Mouse (Mus musculus) fat pad, adult 2 months (tissue): ENCODE results near the gene Ncoa3.
"Not testable (repeated sequence)": the region's sequence is repeated elsewhere in the genome, so short reads cannot be mapped to it uniquely, and the experiment has no call there.

ENCODE experiments used
- DNase-seq: peaks from one replicate; pipeline ENCODE4 v3.0.0-alpha.2; 2011; ENCODE audit warnings: low read depth, low spot score; ENCODE audit errors: extremely low read depth

The Ncoa3 gene

DNA sequence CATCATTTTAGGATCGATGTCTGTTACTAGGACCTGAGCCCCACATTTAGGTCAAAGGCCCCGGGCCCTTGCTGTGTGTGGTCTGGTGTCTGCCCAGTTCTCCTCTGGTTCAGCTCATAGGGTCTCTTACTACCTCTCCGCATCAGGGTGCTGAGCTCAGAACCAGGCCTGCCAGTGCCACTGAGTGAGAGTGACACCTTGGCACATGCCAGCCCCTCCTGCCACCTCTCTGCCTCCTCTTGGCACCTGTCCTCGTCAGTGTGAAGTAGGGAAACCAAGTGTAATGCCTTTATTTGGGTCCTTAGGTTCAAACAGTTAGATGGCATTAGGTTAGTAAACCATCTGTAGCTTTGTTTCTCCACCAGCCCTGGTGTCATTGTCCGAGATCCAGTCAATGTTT lies 79.0 kb downstream of the Ncoa3 start:
- DNase-seq: no peak

DNA sequence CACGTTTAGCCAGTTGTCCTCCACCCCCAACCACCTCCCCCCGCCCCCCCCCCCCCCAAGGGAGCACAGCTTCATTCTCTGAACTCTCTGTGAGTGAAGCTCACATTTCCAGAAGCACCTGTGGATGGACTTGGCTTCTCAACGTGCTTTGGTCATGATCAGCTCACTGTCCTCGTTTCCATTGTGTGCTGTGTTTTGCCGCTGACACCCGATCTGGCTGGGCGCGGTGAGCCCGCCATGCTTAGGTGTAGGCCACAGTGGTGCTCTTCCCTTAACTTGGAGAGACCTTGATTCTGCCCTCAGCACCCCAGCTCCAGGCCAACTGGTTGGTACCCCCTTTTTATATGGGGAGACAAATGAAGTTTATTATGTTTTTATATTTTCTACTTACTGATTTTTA lies 79.5 kb downstream of the Ncoa3 start:
- no peak for DNase-seq

DNA sequence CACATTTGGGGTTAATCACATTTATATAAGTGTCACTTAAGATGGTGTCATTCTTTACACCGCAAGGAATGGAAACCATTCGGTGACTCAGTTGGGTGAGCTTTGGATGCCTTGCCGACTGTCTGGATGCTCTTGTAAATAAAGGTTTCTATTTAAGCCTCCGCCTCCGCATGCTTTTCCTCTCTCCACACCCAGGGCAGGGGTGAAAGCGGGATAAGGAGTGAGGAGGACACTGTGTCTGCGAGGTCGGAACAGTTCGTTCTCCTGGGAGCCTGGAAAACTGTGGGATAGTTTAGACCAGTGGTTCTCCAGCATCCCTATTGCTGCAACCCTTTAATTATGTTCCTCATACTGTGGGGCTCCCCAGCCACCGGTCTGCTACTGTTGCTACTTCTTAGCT lies 80.6 kb downstream of the Ncoa3 start:
- DNase-seq: no peak

DNA sequence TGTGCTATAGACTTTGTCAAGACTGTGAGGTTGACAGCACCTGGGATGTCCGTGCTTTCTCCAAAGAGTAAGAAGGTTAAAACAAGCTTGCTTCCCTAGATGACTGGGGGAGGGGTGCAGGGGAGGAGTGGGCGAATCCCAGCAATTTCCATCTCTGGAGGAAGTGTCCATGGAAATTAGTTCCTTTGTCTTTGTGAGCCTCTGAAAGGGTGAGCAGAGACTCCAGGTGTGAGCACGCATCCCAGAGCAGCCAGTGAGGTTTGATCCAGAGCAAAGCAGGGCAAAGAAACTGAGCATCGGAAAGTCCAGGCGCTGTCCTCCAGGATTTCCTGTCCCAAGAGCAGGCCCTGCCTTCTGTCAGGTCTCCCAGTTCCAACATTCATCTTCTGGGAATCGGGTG lies 81.9 kb downstream of the Ncoa3 start:
- no peak for DNase-seq

DNA sequence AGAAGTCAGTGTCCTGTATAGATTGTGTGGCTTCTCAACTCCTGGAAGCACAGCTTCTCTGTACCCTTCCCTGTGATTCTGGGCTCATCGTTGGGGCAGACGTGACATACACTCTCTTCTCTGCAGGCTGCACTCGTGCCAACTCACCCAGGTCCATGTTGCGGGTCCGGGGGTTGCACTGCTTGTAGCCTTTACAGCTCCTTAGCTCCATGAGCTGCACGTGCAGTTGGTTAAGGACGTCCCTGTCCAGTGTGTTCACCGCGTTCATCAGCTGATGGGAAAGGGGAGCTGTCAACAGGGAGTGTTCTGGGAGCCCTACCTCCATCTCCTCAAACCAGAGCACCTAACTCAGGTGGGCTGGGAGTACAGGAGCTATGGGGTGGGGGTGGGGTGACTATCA lies 84.9 kb downstream of the Ncoa3 start:
- no peak for DNase-seq

DNA sequence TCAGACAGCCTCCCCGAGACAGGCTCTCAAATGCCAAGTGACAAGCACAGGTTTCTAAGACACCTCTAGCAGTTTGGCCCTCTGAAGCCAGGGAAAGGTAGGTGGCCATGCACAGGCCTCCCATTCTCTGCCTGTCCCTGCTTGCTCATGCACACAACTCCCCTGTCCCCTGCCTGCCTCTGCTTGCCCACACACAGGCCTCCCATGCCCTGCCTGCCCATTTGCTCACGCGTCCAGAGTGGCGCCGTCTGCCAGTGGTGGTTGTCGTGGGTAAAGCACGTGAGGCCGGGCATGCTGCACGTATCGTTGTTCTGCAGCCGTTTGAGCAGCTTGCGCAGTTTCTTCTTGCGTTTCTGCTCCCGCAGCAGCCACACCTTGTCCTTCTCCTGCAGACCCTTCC lies 86.8 kb downstream of the Ncoa3 start:
- no peak for DNase-seq

DNA sequence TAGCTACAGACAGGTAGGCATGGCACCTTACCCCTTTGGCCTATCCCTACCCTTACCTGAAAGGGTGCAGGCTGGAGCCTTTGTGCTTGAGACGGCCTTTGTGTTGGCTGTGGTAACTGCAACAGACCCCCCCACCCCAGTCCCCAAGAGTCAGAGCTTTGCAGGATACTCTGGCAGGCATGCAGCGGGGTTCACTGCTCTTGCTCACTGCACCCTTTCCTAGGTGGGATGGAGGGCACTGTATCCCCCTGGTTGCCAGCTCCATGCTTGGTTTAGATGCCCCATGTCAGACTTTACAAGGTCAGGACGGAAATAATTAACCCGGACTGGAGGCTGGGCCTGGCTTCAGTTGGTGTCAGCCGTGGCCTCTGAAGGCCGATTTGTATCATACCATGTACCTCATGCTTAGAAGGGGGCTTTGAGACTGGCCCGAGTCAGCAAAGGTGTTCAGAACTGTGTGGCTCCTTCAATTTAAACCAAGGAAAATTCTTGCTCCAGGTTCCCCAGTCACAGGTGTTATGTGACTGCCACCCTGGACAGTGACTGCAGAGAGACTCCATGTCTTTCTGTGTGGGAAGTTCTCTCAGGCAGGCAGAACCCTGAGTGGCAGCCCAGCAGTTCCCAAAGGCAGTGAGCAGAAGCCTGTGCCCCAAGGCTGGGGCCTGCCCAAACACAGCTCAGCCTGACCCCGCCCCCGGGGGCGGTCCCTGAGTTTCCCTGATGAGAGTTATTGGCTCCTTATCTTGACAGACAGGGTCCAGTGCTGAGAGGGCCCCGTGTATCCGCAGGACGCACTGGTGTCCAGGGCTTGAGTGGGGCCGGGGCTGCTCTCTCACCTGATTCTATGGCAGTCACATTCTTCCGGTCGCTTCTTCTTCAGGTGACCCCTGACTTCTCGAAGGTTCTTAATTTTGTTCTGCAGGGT lies 87.8 kb downstream of the Ncoa3 start:
- DNase-seq: no peak

DNA sequence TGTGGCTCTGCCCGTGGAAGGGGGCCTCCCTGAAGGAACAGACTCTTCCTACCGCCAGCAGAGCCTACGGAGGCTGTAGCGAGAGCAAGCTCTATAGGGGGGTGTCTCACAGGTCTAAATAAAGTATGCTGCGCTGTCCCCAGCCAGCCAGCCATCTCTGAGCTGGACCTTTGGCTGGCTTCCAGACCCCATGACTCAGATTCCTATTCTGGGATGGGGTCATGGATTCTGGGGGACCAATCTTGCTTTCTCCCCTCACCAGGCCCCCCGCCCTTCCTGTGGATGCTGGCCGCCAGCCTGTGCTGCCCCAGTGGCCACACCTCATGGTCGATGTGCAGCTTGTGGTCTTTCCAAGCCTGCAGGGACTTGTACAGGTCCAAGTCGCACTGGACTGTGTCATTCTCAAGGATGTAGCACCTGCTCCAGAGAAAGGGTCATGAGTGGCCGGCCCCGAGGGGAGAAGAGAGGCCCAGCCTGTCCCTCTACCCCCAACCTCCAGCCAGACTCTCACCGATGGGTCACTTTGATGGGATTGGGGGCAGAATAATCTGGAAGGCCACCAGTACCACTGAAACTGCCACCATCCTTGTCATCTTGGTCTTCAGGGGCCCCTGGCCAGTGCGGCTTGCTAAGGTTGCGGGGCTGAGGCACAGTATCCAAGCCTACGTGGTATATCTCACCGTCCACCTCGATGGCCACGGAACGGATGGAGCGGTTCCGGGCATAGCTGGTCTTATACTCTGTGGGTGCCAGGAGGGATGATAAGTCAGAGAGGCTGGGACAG lies 88.7 kb downstream of the Ncoa3 start:
- no peak for DNase-seq

DNA sequence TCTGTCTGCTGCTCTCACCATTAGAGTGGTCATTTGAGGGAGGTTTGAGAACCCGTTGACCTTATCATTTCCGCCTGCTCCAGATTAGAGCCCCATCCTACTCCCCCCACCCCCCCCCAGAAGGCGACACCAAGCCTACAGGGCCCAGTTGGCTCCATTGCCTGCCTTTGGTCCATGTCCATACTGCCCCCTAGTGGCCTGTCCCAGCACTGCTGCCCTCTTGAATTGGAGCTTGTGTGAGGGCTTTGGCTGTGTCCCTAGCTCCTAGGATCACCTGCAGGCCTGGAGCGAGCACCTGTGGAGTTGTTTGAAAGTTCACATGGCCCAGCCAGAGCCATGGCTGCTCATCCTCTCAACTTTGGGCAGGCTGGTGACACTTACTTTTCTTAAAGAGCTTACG lies 89.8 kb downstream of the Ncoa3 start:
- DNase-seq: no peak

DNA sequence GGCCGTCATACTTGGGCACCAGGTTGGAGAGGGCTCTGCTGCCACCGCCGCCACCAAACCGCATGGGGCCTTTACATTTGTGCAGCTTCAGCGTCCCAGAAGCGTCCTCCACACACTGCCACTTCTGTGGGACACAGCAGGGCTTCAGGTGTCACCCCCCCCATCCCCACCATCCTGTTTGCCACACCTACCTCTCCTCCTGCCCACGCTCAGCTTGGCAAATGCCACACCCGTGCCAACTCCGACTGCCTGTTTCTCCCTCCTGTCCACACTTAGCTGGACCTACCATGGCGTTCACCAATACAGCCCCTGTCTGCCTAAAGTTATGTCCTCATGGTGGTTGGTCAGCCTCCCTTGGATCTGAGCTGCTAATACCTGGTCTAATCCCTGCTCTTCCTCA lies 90.2 kb downstream of the Ncoa3 start:
- no peak for DNase-seq

DNA sequence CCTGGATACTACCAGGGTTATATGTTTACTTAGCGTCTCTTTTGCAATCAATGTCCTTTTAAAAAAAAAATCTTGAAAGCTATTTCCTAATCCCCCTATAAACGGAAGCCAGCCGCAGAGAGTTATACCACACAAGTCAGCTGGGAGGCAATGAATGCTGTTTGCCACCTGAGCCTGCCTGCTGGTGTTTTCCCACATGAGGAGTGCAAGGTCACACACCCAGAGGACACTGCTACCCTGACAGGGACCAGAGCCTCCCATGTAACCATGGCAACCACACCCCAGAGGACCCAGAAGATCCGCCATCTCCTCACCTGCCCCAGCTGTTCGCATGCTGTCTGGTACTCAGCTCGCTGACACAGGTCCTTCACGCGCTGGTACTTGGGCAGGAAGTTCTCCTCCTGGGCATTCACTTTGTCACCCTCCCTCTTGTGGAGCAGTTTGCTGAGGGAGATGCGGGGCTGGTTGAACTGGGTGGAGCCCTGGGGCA lies 91.2 kb downstream of the Ncoa3 start:
- DNase-seq: no peak

DNA sequence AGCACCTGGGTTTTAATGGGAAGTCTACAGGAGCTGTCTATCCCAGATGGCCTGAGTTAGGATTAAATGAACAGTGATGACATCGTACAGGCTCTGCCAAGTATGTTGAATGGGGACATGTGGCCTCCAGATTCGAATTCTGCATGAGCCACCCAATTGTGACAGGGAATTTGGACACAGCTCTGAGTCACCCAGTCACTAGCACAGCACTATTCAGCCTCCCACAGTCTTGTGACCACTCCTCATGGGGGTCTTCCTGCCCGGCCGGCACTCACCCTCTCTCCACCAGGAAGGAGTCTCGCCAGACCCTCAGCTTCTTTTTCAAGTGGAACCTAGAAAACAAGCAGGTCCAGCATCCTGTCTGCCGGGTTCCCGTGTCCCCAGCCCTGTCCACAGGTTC lies 91.7 kb downstream of the Ncoa3 start:
- DNase-seq: no peak

DNA sequence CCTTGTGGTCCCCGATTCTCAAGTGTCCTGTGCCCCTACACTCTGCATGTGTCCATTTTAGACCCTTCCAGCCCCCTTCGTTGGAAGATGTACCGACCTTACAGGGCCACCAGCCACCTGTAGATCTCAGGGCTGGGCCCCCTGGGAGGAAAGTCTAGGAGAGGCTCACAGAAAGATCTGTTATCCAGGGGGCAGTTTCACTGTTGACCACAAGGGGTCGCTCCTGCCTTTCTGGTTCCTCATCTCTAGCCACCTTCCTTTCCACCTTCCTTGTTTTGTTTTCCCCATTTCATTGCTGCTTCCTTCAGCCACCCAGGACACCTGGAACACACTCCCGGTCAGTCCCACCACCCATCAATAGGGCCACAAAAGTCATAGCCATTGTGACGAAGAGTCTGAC lies 92.5 kb downstream of the Ncoa3 start:
- not testable (repeated sequence) for DNase-seq

DNA sequence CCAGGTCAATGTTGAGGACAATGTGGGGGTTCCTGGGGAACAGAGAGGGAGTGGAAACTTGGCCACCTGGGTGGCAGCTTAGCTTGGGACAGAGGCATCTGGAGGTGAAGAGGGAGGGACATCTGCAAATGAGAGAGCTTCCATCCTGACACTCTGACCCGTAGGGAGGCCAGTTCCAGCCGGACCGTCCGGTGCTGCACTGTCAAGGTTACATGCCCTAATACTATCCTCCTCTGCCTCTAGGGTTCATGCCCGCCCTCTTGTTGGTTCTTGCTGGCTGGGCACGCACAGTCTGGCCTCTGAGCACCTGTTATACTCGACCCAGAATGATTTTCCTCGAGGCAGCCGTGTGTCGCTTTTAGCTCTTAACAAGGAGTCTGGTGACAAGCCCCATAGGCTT lies 93.3 kb downstream of the Ncoa3 start:
- DNase-seq: no peak

DNA sequence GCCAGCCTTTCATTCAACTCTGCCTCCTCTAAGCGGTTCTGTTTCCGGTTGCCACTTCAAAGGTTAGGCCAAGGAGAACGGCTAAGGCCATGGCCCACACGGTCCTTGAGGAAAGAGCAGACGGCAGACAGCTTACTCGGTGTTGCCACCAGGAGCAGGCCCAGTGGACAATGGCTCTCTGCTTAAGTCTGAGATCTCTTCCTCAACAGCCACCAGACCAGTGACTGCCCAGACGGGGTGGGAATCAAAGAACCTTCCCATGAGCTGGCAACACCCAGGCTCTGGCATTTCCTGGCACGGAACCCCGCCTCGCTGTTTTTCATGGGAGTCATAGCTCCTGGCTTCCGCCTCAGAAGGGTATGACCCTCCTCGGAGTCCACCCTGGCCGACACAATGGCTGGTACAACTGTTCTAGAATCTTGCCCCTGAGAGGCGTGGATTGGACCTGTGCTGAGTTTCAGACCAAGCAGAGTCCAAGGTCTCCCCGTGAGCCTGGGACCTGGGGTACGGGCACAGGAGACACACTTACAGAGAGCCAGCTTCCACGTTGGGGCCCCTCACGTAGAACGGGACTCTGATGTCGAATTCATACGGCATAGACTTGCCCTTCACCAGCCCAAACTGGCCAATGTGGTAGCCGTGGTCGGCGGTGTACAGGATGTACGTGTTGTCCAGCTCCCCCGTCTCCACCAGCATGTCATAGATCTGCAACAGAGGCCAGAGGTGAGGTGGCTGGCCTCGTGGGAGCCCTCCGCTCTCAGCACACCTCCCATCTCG lies 94.2 kb downstream of the Ncoa3 start:
- no peak for DNase-seq

DNA sequence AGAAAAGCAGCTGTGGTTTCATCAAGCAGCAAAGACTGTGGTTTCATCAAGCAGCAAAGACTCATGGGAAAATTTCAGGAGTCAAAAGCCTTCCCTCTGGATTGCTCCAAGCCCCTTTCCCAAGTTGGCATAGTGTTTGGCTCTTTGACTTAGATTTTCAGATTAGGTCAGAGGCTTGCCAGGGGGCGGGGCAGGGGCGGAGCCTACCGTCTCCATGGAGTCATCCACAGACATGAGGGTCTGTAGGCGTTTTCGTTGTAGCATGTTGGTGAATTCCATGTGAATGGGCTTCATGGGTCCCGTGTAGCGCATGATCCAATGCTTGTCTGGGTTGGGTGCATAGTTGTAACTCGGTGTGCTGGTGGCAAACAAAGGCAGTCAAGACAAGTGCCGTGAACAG lies 96.6 kb downstream of the Ncoa3 start:
- no peak for DNase-seq

DNA sequence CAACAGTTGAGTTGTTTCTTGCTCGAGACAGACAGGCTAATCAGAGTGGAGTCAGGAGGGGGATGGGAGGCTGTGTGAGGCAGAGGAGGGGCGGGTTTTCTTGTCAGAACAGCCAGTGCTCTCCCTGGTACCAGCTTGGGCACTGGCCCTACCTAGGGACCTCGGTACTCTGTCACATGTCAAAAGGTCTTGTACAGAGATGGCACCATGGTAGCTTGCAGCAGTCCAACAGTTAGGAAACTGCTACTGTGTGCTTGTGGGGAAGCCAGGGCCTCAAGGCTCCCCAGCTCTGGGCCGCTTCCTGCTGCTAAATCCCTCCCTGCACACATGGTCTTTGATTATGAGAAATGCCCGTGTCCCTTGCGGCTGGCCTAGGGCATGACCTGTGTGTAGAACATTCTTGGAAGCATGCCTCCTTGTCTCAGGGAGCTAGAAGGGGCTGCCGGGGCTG lies 97.7 kb downstream of the Ncoa3 start:
- DNase-seq: no peak

DNA sequence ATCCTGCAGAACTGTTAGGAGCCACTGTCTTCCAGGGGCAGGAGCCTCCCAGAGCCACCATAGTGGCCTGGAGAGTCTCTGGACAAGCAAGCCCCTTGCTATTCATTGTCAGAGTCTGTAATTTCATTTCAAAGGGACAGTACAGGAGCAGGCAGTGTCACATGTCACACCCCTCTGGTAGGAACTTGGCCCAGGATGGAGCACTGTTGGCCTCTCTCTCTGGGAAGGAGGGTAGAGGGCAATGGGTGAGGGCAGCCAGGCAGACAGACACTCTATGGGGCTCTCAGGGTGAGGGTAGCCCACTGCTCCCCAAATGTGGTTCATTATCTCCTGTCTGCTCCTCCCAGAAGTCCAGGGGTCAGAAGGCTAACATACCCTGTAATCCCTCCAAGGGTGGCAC lies 99.2 kb downstream of the Ncoa3 start:
- no peak for DNase-seq

DNA sequence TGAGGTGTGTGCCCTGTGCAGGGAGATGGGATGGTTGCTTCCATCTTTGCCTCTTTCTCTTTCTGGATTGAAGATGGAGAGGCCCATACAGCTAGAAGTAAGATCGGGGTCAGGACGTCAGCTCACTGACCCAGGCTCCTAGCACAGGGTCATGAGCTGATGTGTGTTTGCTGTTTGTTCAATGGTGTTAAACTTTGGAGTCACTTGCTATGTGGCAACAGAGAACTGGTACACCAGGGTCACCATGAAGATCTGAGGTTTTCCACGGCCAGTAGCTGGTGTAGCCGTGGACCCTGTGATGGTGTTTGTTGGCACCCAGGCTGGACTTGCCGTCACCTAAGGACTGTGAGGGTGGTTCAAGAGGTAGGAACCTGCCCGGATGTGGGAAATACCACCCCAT lies 100.0 kb downstream of the Ncoa3 start:
- DNase-seq: no peak

DNA sequence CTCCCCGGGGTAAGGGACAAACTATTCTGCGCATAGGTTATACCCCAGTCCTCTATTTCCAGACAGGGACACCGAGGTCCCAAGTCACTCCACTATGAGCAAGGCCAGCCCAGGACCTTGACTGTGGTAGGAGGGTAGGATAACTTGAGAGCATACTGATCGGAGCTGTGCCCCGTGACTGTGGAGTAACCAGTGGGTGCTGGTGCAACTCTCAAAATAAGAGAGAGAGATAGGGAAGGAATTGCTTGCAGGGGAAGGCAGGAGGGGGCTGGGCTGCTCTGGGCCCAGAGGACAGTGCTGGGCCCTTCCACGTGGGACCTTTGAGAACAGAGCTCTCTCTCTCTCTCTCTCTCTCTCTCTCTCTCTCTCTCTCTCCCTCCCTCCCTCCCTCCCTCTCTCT lies 103.9 kb downstream of the Ncoa3 start:
- DNase-seq: no peak

DNA sequence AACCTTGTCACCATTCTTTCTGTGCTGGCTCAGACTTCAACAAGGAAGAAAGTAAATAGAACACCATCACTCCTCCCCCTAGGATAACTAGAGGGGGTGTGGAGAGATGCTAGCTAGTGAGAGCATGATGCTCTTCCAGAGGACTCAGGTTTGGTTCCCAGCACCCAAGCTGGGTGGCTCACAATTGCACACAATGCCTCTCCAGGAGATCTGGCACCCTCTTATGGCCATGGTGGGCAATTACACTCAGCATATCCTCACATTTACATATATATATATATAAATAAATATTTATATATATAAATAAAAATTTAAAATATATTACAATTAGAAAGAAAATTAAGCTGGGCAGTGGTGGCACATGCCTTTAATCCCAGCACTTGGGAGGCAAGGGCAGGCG lies 104.4 kb downstream of the Ncoa3 start:
- no peak for DNase-seq
